Comparison of ENCODE assay signal across 8 mouse cellular contexts in genomic region chr5:64536393-64537112, GRCm38 (mm10).
DNase-seq lines count a peak whose midpoint lies in the region; ATAC-seq and TF ChIP-seq lines count a peak whose summit lies in the region.

No protein-coding gene starts in this region.

- no peak overlapping the region for H3K9ac ChIP-seq in hindbrain, postnatal 0 days (replicated peaks; ENCODE audit: low read length)
- no peak overlapping the region for H3K9ac ChIP-seq in hindbrain, embryonic 12.5 days
- H3K9ac ChIP-seq in heart, embryonic 11.5 days (ENCODE audit: low read depth, low read length), result no peak overlapping the region
- H3K9ac ChIP-seq in stomach, postnatal 0 days (ENCODE audit: low read length), result no peak overlapping the region

- no peak for TF ChIP-seq CTCF in hindbrain, postnatal 0 days (IDR thresholded peaks at IDR 0.05; ENCODE audit: low read depth)
- TF ChIP-seq CTCF in stomach, postnatal 0 days (IDR thresholded peaks at IDR 0.05; ENCODE audit: low read depth), result no peak

- DNase-seq in hindbrain, postnatal 0 days (ENCODE audit: low spot score), result peak; percentile 20
- peak; percentile 61 for DNase-seq in adrenal gland, adult 2 months
- DNase-seq in layer of hippocampus, adult 9-11 months, result peak; percentile 87
- DNase-seq in stomach, postnatal 0 days (ENCODE audit: low spot score), result peak; percentile 60
- no peak for DNase-seq in spleen, postnatal 14 days (ENCODE audit: low spot score in 2 of 2)

- H3K27me3 ChIP-seq in hindbrain, postnatal 0 days (ENCODE audit: insufficient read depth, low read length), result no peaks in the 10 kb centered on the region
- no peaks in the 10 kb centered on the region for H3K27me3 ChIP-seq in hindbrain, embryonic 12.5 days
- no peaks in the 10 kb centered on the region for H3K27me3 ChIP-seq in heart, embryonic 11.5 days (ENCODE audit: control insufficient read depth, insufficient read depth, low read length)
- H3K27me3 ChIP-seq in stomach, postnatal 0 days (ENCODE audit: control insufficient read depth, insufficient read depth, low read length), result no peaks in the 10 kb centered on the region

- peak; percentile 39 for TF ChIP-seq EP300 in stomach, postnatal 0 days (optimal IDR thresholded peaks at IDR 0.05)

- no peak for ATAC-seq in hindbrain, postnatal 0 days
- no peak for ATAC-seq in hindbrain, embryonic 12.5 days (ENCODE audit: low FRiP score)
- ATAC-seq in heart, embryonic 11.5 days (replicated peaks; ENCODE audit: insufficient number of reproducible peaks, low FRiP score, low TSS enrichment), result peak; percentile 55
- peak; percentile 88 for ATAC-seq in stomach, postnatal 0 days (ENCODE audit: low FRiP score, low TSS enrichment)
- ATAC-seq in erythroid progenitor cell, adult 5-6 weeks (replicated peaks; ENCODE audit: low FRiP score, poor library complexity, severe bottlenecking), result no peak

- 60% methylated on average over 20 of the region's 20 CpGs for WGBS in hindbrain, postnatal 0 days
- 61% methylated on average over 20 of the region's 20 CpGs for WGBS in hindbrain, embryonic 12.5 days
- 51% methylated on average over 20 of the region's 20 CpGs for WGBS in heart, embryonic 11.5 days (ENCODE audit: insufficient replicate concordance)
- WGBS in stomach, postnatal 0 days, result 18% methylated on average over 20 of the region's 20 CpGs

- no peak overlapping the region for H3K4me2 ChIP-seq in hindbrain, postnatal 0 days (ENCODE audit: low read depth, low read length)
- H3K4me2 ChIP-seq in hindbrain, embryonic 12.5 days (replicated peaks), result no peak overlapping the region
- H3K4me2 ChIP-seq in heart, embryonic 11.5 days, result peak overlapping the region; percentile 6; the same call in 1 of the 2 replicates
- H3K4me2 ChIP-seq in stomach, postnatal 0 days (replicated peaks; ENCODE audit: low read depth), result peak overlapping the region; percentile 19; the same call in 1 of the 2 replicates

- H3K36me3 ChIP-seq in hindbrain, postnatal 0 days (ENCODE audit: insufficient read depth, low read length), result no peaks in the 10 kb centered on the region
- no peaks in the 10 kb centered on the region for H3K36me3 ChIP-seq in hindbrain, embryonic 12.5 days
- no peaks in the 10 kb centered on the region for H3K36me3 ChIP-seq in heart, embryonic 11.5 days (ENCODE audit: control insufficient read depth, insufficient read depth, low read length)
- no peaks in the 10 kb centered on the region for H3K36me3 ChIP-seq in stomach, postnatal 0 days (ENCODE audit: control insufficient read depth, insufficient read depth, low read length)

- H3K4me3 ChIP-seq in hindbrain, postnatal 0 days (ENCODE audit: low read length), result no peak overlapping the region
- no peak overlapping the region for H3K4me3 ChIP-seq in hindbrain, embryonic 12.5 days
- no peak overlapping the region for H3K4me3 ChIP-seq in heart, embryonic 11.5 days (ENCODE audit: low read depth, low read length)
- no peak overlapping the region for H3K4me3 ChIP-seq in stomach, postnatal 0 days (ENCODE audit: low read depth, low read length)

- H3K4me1 ChIP-seq in hindbrain, postnatal 0 days (ENCODE audit: insufficient read depth, low read length), result no peaks in the 10 kb centered on the region
- H3K4me1 ChIP-seq in hindbrain, embryonic 12.5 days, result peaks cover 4% of the 10 kb centered on the region; the same call in 1 of the 2 replicates
- no peaks in the 10 kb centered on the region for H3K4me1 ChIP-seq in heart, embryonic 11.5 days (ENCODE audit: control insufficient read depth, insufficient read depth, low read length)
- 0 out of 2 replicates have a peak, but pooled peaks cover 2% of the 10 kb centered on the region for H3K4me1 ChIP-seq in stomach, postnatal 0 days (replicated peaks; ENCODE audit: control insufficient read depth, insufficient read depth)

- H3K27ac ChIP-seq in hindbrain, postnatal 0 days, result no peak overlapping the region
- H3K27ac ChIP-seq in hindbrain, embryonic 12.5 days, result no peak overlapping the region
- no peak overlapping the region for H3K27ac ChIP-seq in heart, embryonic 11.5 days (ENCODE audit: low read depth, low read length)
- peak overlapping the region; percentile 35; the same call in 1 of the 2 replicates for H3K27ac ChIP-seq in stomach, postnatal 0 days (replicated peaks)

- no peaks in the 10 kb centered on the region for H3K9me3 ChIP-seq in hindbrain, postnatal 0 days (ENCODE audit: low read length)
- no peaks in the 10 kb centered on the region for H3K9me3 ChIP-seq in hindbrain, embryonic 12.5 days (replicated peaks)
- H3K9me3 ChIP-seq in heart, embryonic 11.5 days (replicated peaks; ENCODE audit: control insufficient read depth, low read length), result no peaks in the 10 kb centered on the region
- no peaks in the 10 kb centered on the region for H3K9me3 ChIP-seq in stomach, postnatal 0 days (ENCODE audit: control insufficient read depth, low read length)

Comparison
In these comparisons a context has a peak if more than half of its experiments do, and no peak if none do; other contexts are left out.
1. ATAC-seq: peak in heart, embryonic 11.5 days (single experiment) and stomach, postnatal 0 days (single experiment); none in hindbrain, postnatal 0 days (single experiment), hindbrain, embryonic 12.5 days (single experiment) and erythroid progenitor cell, adult 5-6 weeks (single experiment).
2. DNase-seq: peak in hindbrain, postnatal 0 days (single experiment), adrenal gland, adult 2 months (single experiment), layer of hippocampus, adult 9-11 months (single experiment) and stomach, postnatal 0 days (single experiment); none in spleen, postnatal 14 days (0 of 2).
3. H3K4me2 ChIP-seq: peak in heart, embryonic 11.5 days (single experiment) and stomach, postnatal 0 days (single experiment); none in hindbrain, postnatal 0 days (single experiment) and hindbrain, embryonic 12.5 days (single experiment).